Mouse (Mus musculus) mammary gland, adult 2 months (tissue): ENCODE results near the gene Fbxo39. TPM values are rescaled to one million over a fixed set of nuclear protein-coding genes. Genes with fewer than 3 reads are reported as not detected.

ENCODE experiments used
- polyA plus RNA-seq: library from polyadenylated mRNA; depleted of rRNA; stranded (reverse); fragments of >200 nt; gene quantifications from 2 replicates; pipeline ENCODE4 v1.2.3, GENCODE M21; 2012; ENCODE audit warnings: low replicate concordance; rRNA removed

Gene Fbxo39
- polyA plus RNA-seq, result 0.17 TPM in 2 replicates

DNA sequence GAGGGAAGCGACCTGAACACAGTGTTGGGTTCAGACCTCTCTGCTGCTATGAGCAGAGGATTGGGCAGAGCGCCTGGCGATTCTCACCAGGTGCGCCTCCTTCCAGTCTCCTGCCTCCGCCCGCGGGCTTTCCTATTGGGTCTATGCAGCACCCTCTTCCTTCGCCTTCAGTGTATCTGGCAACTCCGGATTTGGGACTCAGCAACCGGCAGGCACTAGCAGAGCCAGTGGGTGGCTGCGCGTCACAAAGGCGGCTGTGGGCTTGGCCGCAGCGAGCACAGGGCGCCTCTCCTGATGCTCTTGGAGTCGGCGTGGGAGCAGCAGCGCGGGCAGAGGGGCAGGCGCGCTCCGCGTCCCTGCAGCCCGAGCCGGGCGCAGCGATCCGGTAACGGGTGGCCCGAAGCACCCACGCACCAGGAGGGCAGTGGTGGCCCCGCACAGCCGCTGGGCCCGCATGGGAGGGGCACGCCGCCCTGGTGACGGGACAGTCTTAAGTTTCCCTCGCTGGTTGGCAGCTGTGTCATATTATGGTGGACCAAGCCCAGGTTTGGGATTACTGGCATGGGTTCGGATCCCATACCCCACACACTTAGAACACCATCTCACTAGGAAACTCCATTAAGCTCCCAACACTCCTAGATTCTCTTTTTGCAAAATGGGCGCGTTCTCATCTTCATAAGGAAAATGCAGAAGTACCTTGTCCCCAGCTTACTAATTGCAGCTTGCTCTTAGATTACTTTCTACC, at the start of gene Fbxo39:
Gene Fbxo39 (plus strand): TSS at position 294 of the 745 bp plus-strand sequence.

DNA sequence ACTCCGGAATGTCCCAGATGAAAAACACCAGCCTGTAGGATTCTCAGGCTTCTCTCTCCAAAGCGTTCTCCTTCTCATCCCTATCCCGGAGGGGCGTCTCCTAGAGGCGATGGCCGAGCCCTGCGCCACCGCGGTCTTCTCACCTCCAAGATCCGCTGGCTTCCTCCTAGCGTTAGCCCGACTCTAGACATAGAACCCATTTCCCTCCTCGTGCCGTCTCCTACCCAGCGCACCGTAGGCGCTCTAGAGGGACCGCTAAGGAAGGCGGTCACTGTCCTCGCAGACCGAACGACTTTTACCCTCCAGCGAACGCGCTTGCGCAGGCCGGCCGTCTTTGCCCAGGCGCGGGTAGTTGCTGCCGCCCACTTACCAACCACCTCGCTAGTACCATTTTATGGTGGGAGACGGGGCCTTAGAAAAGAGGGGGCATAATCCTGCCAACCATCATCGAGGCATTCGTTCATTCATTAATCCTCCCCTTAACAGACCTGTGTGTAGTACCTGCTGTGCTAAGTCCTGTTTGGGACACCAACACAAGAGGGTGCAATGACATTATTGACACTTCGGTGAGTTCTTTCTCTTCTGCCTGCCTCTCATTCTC, 47.2 kb upstream of the Fbxo39 start, which contains the start of gene Slc13a5:
Gene Slc13a5 (minus strand): TSS at position 263 of the 601 bp plus-strand sequence.

DNA sequence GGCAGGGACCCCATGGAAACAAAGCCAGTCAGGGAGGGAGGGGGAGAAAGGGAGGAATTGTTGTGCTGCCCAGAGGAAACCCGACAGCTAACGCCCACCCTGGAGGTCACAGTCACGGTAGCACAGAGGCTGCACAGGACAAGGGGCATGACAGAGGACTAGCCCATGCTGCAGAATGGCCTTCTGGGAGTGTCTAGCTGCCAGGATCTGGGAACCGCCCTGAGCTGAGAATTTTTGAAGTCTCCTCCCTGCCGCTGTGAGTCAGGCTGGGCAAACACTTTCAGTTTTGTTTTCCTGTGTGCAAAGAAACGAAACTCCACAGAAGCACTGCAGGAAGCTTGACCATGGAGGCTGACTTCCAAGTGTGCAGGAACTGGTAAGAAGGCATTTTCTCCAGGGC, 12.9 kb upstream of the Fbxo39 start, which contains the start of gene Xaf1:
Gene Xaf1 (plus strand): TSS at position 296 of the 400 bp plus-strand sequence.

DNA sequence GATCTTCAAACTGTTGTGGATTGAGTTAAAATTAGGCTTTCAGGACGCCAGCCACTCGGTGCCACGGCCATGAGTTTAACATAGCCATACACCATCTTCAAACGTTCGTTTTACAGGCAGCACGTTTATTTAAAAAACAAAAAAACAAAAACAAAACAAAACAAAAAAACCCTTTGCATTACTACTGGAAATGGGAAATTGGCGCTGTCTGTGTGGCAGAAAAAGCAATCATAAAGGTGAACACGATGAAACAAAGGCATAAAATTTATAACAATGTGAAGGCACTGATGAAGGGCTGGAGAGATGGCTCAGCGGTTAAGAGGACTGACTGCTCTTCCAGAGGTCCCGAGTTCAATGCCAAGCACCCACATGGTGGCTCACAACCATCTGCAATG, 48.1 kb downstream of the Fbxo39 start, which contains the start of gene Tekt1:
Gene Tekt1 (minus strand): TSS at position 96 of the 395 bp plus-strand sequence.

Other genes with a start within 250 kb of the Fbxo39 start
- gene Pitpnm3, start 178.7 kb upstream of the Fbxo39 start, polyA plus RNA-seq, result 4.8 and 5.1 TPM in 2 replicates
- gene Gm43951, start 107.6 kb upstream of the Fbxo39 start, polyA plus RNA-seq, result 0.11 and 0.17 TPM in 2 replicates
- gene 4933427D14Rik, start 107.0 kb upstream of the Fbxo39 start, polyA plus RNA-seq, result 3.6 and 3.7 TPM in 2 replicates
- gene Txndc17, start 106.9 kb upstream of the Fbxo39 start, polyA plus RNA-seq, result 32.5 and 49.9 TPM in 2 replicates
- gene Med31, start 98.9 kb upstream of the Fbxo39 start, polyA plus RNA-seq, result 3.1 and 5.3 TPM in 2 replicates
- gene Slc13a5, start 47.2 kb upstream of the Fbxo39 start, polyA plus RNA-seq, result not detected in 2 replicates
- 28.6 and 59.1 TPM in 2 replicates for gene Xaf1, start 12.8 kb upstream of the Fbxo39 start, polyA plus RNA-seq
- gene Tekt1, start 48.0 kb downstream of the Fbxo39 start, polyA plus RNA-seq, result 0.10 and 0.19 TPM in 2 replicates
- gene Smtnl2, start 97.3 kb downstream of the Fbxo39 start, polyA plus RNA-seq, result 5.4 and 45.0 TPM in 2 replicates
- gene Ggt6, start 121.1 kb downstream of the Fbxo39 start, polyA plus RNA-seq, result 3.4 and 4.8 TPM in 2 replicates
- gene Mybbp1a, start 126.9 kb downstream of the Fbxo39 start, polyA plus RNA-seq, result 42.3 TPM in 2 replicates
- 65.4 and 71.9 TPM in 2 replicates for gene Spns2, start 175.5 kb downstream of the Fbxo39 start, polyA plus RNA-seq
- 7.9 and 12.3 TPM in 2 replicates for gene Spns3, start 236.1 kb downstream of the Fbxo39 start, polyA plus RNA-seq